Mouse (Mus musculus) cerebellum, postnatal 14 days (tissue): ENCODE data around the gene Hddc2.

Source experiments
- DNase-seq, 2 experiments: peaks; one replicate each; pipeline ENCODE4 v3.0.0; 2021; ENCODE audit warnings: mixed read lengths in 2 of 2

Gene Hddc2

GRCm38 (mm10) chr10:31312865-31313848, at the start of gene Hddc2:
Hddc2 (plus strand) TSS chr10:31313383.
- peak; percentile 73 to 77 for DNase-seq

GRCm38 (mm10) chr10:31272738-31273137, 40.4 kb upstream of the Hddc2 start:
- DNase-seq = no peak

- DNase-seq = no peak
Measured at GRCm38 (mm10) chr10:31273171-31273570, 40.0 kb upstream of the Hddc2 start.

- no peak for DNase-seq
Measured at GRCm38 (mm10) chr10:31287787-31288186, 25.4 kb upstream of the Hddc2 start.

- DNase-seq = no peak
Measured at GRCm38 (mm10) chr10:31288697-31289390, 24.3 kb upstream of the Hddc2 start.

- peak; percentile 22 to 25 for DNase-seq
Measured at GRCm38 (mm10) chr10:31295705-31296104, 17.5 kb upstream of the Hddc2 start.

- DNase-seq = no peak
Measured at GRCm38 (mm10) chr10:31296458-31296857, 16.7 kb upstream of the Hddc2 start.

GRCm38 (mm10) chr10:31297106-31297505, 16.1 kb upstream of the Hddc2 start:
- DNase-seq = no peak

GRCm38 (mm10) chr10:31298263-31298662, 14.9 kb upstream of the Hddc2 start:
- no peak for DNase-seq

GRCm38 (mm10) chr10:31298921-31299574, 14.1 kb upstream of the Hddc2 start:
- peak; percentile 79 for DNase-seq

GRCm38 (mm10) chr10:31300292-31300691, 12.9 kb upstream of the Hddc2 start:
- no peak for DNase-seq

GRCm38 (mm10) chr10:31303446-31303845, 9.7 kb upstream of the Hddc2 start:
- DNase-seq = no peak

GRCm38 (mm10) chr10:31307024-31307598, 6.1 kb upstream of the Hddc2 start:
- DNase-seq = no peak

- DNase-seq = peak; percentile 37 to 52
Measured at GRCm38 (mm10) chr10:31318491-31318890, 5.3 kb downstream of the Hddc2 start.

- DNase-seq = peak in 1 of 2 experiments; percentile 14
Measured at GRCm38 (mm10) chr10:31329436-31329835, 16.3 kb downstream of the Hddc2 start.

- DNase-seq = peak; percentile 42 to 61
Measured at GRCm38 (mm10) chr10:31330286-31330962, 17.2 kb downstream of the Hddc2 start.

GRCm38 (mm10) chr10:31331225-31331775, 18.1 kb downstream of the Hddc2 start:
- DNase-seq = peak; percentile 82 to 84

GRCm38 (mm10) chr10:31336432-31336831, 23.2 kb downstream of the Hddc2 start:
- DNase-seq = no peak

GRCm38 (mm10) chr10:31346401-31346800, 33.2 kb downstream of the Hddc2 start:
- peak in 1 of 2 experiments; percentile 12 for DNase-seq

- no peak for DNase-seq
Measured at GRCm38 (mm10) chr10:31351056-31351455, 37.9 kb downstream of the Hddc2 start.

- no peak for DNase-seq
Measured at GRCm38 (mm10) chr10:31352845-31353427, 39.8 kb downstream of the Hddc2 start.
